Mouse (Mus musculus) neural tube, embryonic 12.5 days (tissue): ENCODE data around the gene Gpr183. TPM values are rescaled to one million over a fixed set of nuclear protein-coding genes. Genes with fewer than 3 reads are reported as not detected.

Experiments
- ATAC-seq: fragments of 200-750 bp; cut with Nextera tagmentation; 2 replicates; pipeline ENCODE4 v1.8.0; 2017; ENCODE audit warnings: low read depth, mild to moderate bottlenecking, moderate TSS enrichment, moderate library complexity; ENCODE audit not compliant: low FRiP score
- H3K27ac ChIP-seq: fragments of 300-500 bp; sonication (generic); 2 replicates; pipeline ENCODE4 v1.5.1; 2016
- H3K27me3 ChIP-seq: fragments of 300-500 bp; sonication (generic); replicated peaks from 2 replicates; pipeline ENCODE4 v1.6.1; 2016; ENCODE audit warnings: mild to moderate bottlenecking
- H3K36me3 ChIP-seq: fragments of 300-500 bp; sonication (generic); 2 replicates; pipeline ENCODE4 v1.6.1; 2016; ENCODE audit warnings: mild to moderate bottlenecking
- H3K4me1 ChIP-seq: fragments of 300-500 bp; sonication (generic); 2 replicates; pipeline ENCODE4 v1.6.1; 2016
- H3K4me2 ChIP-seq: fragments of 300-500 bp; sonication (generic); replicated peaks from 2 replicates; pipeline ENCODE4 v1.6.1; 2016; ENCODE audit warnings: mild to moderate bottlenecking
- H3K4me3 ChIP-seq: fragments of 300-500 bp; sonication (generic); 2 replicates; pipeline ENCODE4 v1.5.1; 2016
- H3K9ac ChIP-seq: fragments of 300-500 bp; sonication (generic); 2 replicates; pipeline ENCODE4 v1.6.1; 2016; ENCODE audit warnings: mild to moderate bottlenecking
- H3K9me3 ChIP-seq: fragments of 300-500 bp; sonication (generic); 2 replicates; pipeline ENCODE4 v1.6.1; 2016; ENCODE audit warnings: mild to moderate bottlenecking
- WGBS: fragments of 180-500 bp; shearing (Covaris S2); methylation state at CpG from one replicate; pipeline ENCODE4 v1.1.7; 2016; 5-methylcytosine and 5-hydroxymethylcytosine counted together
- polyA plus RNA-seq: library from polyadenylated mRNA; unstranded; fragments of >200 nt; fragmentation: Nextera tagmentation; extraction: Ambion mirVana; gene quantifications from 2 replicates; pipeline ENCODE4 v1.2.1, GENCODE M21; 2016

Gpr183 gene
- polyA plus RNA-seq, 1 experiment from 2014 or later: 2.6 TPM

GRCm38 (mm10) chr14:121985477-121985876, 20.5 kb upstream of the Gpr183 start:
- Histone ChIP-seq H3K4me1 (no peaks in the 10 kb centered on the region), H3K27me3 (no peaks in the 10 kb centered on the region), H3K36me3 (no peaks in the 10 kb centered on the region), H3K9me3 (no peaks in the 10 kb centered on the region), H3K27ac (no peak overlapping the region), H3K9ac (no peak overlapping the region), H3K4me2 (no peak overlapping the region), H3K4me3 (no peak overlapping the region)
- no peak for ATAC-seq
- 88% methylated on average over 3 of the region's 3 CpGs for WGBS

- Histone ChIP-seq H3K4me1 (no peaks in the 10 kb centered on the region), H3K36me3 (no peaks in the 10 kb centered on the region), H3K4me2 (no peak overlapping the region), H3K9me3 (no peaks in the 10 kb centered on the region), H3K27ac (no peak overlapping the region), H3K27me3 (no peaks in the 10 kb centered on the region), H3K9ac (no peak overlapping the region), H3K4me3 (no peak overlapping the region)
- ATAC-seq: no peak
- 73% methylated on average over 8 of the region's 8 CpGs for WGBS
Observed at GRCm38 (mm10) chr14:121983009-121983933, 18.3 kb upstream of the Gpr183 start.

GRCm38 (mm10) chr14:121981531-121981930, 16.5 kb upstream of the Gpr183 start:
- Histone ChIP-seq H3K27me3 (no peaks in the 10 kb centered on the region), H3K4me2 (no peak overlapping the region), H3K9me3 (no peaks in the 10 kb centered on the region), H3K4me3 (no peak overlapping the region), H3K36me3 (no peaks in the 10 kb centered on the region), H3K27ac (no peak overlapping the region), H3K9ac (no peak overlapping the region), H3K4me1 (no peaks in the 10 kb centered on the region)
- WGBS: 93% methylated on average over 1 of the region's 1 CpGs
- no peak for ATAC-seq

GRCm38 (mm10) chr14:121973114-121973513, 8.1 kb upstream of the Gpr183 start:
- ATAC-seq: no peak
- Histone ChIP-seq H3K9ac (no peak overlapping the region), H3K36me3 (no peaks in the 10 kb centered on the region; the same call in 1 of the 2 replicates), H3K4me1 (no peaks in the 10 kb centered on the region), H3K27me3 (no peaks in the 10 kb centered on the region), H3K27ac (no peak overlapping the region), H3K4me3 (no peak overlapping the region), H3K9me3 (no peaks in the 10 kb centered on the region), H3K4me2 (no peak overlapping the region)
- 94% methylated on average over 10 of the region's 10 CpGs for WGBS

- Histone ChIP-seq H3K4me1 (no peaks in the 10 kb centered on the region), H3K9ac (no peak overlapping the region), H3K27ac (no peak overlapping the region), H3K4me3 (no peak overlapping the region), H3K9me3 (no peaks in the 10 kb centered on the region), H3K4me2 (no peak overlapping the region), H3K27me3 (no peaks in the 10 kb centered on the region), H3K36me3 (no peaks in the 10 kb centered on the region; the same call in 1 of the 2 replicates)
- WGBS: 97% methylated on average over 1 of the region's 1 CpGs
- ATAC-seq: no peak
Observed at GRCm38 (mm10) chr14:121970402-121970801, 5.4 kb upstream of the Gpr183 start.

GRCm38 (mm10) chr14:121967095-121967494, 2.1 kb upstream of the Gpr183 start:
- ATAC-seq: no peak
- H3K27me3 ChIP-seq: no peaks in the 10 kb centered on the region
- WGBS: 90% methylated on average over 4 of the region's 4 CpGs
- H3K9me3 ChIP-seq: no peaks in the 10 kb centered on the region
- H3K9ac ChIP-seq: no peak overlapping the region
- H3K4me2 ChIP-seq: no peak overlapping the region
- no peak overlapping the region for H3K4me3 ChIP-seq
- no peaks in the 10 kb centered on the region for H3K36me3 ChIP-seq
- H3K4me1 ChIP-seq: no peaks in the 10 kb centered on the region
- H3K27ac ChIP-seq: no peak overlapping the region

- WGBS: 89% methylated on average over 4 of the region's 4 CpGs
- Histone ChIP-seq H3K9ac (no peak overlapping the region), H3K27ac (no peak overlapping the region), H3K36me3 (no peaks in the 10 kb centered on the region), H3K4me3 (no peak overlapping the region), H3K4me2 (no peak overlapping the region), H3K9me3 (no peaks in the 10 kb centered on the region), H3K4me1 (no peaks in the 10 kb centered on the region), H3K27me3 (no peaks in the 10 kb centered on the region)
- ATAC-seq: no peak
Observed at GRCm38 (mm10) chr14:121965461-121965860, 466 bp upstream of the Gpr183 start.

- no peaks in the 10 kb centered on the region for H3K9me3 ChIP-seq
- no peak for ATAC-seq
- H3K4me1 ChIP-seq: no peaks in the 10 kb centered on the region
- no peak overlapping the region for H3K4me3 ChIP-seq
- H3K27ac ChIP-seq: no peak overlapping the region
- no peaks in the 10 kb centered on the region for H3K36me3 ChIP-seq
- no peak overlapping the region for H3K4me2 ChIP-seq
- H3K9ac ChIP-seq: no peak overlapping the region
- 74% methylated on average over 4 of the region's 4 CpGs for WGBS
- no peaks in the 10 kb centered on the region for H3K27me3 ChIP-seq
Observed at GRCm38 (mm10) chr14:121963942-121964335, 1.1 kb downstream of the Gpr183 start.

- no peak overlapping the region for H3K9ac ChIP-seq
- no peaks in the 10 kb centered on the region for H3K36me3 ChIP-seq
- no peak overlapping the region for H3K4me3 ChIP-seq
- H3K4me1 ChIP-seq: no peaks in the 10 kb centered on the region
- H3K4me2 ChIP-seq: no peak overlapping the region
- ATAC-seq: no peak
- H3K27me3 ChIP-seq: no peaks in the 10 kb centered on the region
- WGBS: 72% methylated on average over 9 of the region's 9 CpGs
- no peaks in the 10 kb centered on the region for H3K9me3 ChIP-seq
- H3K27ac ChIP-seq: no peak overlapping the region
Observed at GRCm38 (mm10) chr14:121963251-121963941, 1.6 kb downstream of the Gpr183 start.

- Histone ChIP-seq H3K27me3 (no peaks in the 10 kb centered on the region), H3K9ac (no peak overlapping the region), H3K4me1 (no peaks in the 10 kb centered on the region), H3K36me3 (no peaks in the 10 kb centered on the region), H3K27ac (no peak overlapping the region), H3K9me3 (no peaks in the 10 kb centered on the region), H3K4me2 (no peak overlapping the region), H3K4me3 (no peak overlapping the region)
- no peak for ATAC-seq
- WGBS: 78% methylated on average over 14 of the region's 14 CpGs
Observed at GRCm38 (mm10) chr14:121962128-121962890, 2.7 kb downstream of the Gpr183 start.

GRCm38 (mm10) chr14:121961496-121962127, 3.4 kb downstream of the Gpr183 start:
- Histone ChIP-seq H3K9me3 (no peaks in the 10 kb centered on the region), H3K4me2 (no peak overlapping the region), H3K4me1 (no peaks in the 10 kb centered on the region), H3K36me3 (no peaks in the 10 kb centered on the region), H3K9ac (no peak overlapping the region), H3K27ac (no peak overlapping the region), H3K27me3 (no peaks in the 10 kb centered on the region), H3K4me3 (no peak overlapping the region)
- WGBS: 91% methylated on average over 12 of the region's 12 CpGs
- no peak for ATAC-seq

- Histone ChIP-seq H3K4me2 (no peak overlapping the region), H3K4me1 (no peaks in the 10 kb centered on the region), H3K27me3 (no peaks in the 10 kb centered on the region), H3K27ac (no peak overlapping the region), H3K9ac (no peak overlapping the region), H3K4me3 (no peak overlapping the region), H3K36me3 (no peaks in the 10 kb centered on the region), H3K9me3 (no peaks in the 10 kb centered on the region)
- no peak for ATAC-seq
- 71% methylated on average over 6 of the region's 6 CpGs for WGBS
Observed at GRCm38 (mm10) chr14:121960997-121961396, 4.0 kb downstream of the Gpr183 start.
